Mouse (Mus musculus) ES-E14 (cell line): ENCODE data around the gene Pde4d.

Experiments
- CHD2 ChIP-seq: IDR thresholded peaks from 2 replicates; pipeline ENCODE4 v1.6.1; 2014; ENCODE audit warnings: mild to moderate bottlenecking, low read depth, low read length, inconsistent platforms
- MAFK ChIP-seq: IDR thresholded peaks from 2 replicates; pipeline ENCODE4 v1.6.1; 2014; ENCODE audit warnings: mild to moderate bottlenecking, low read depth, low read length, inconsistent platforms; ENCODE audit not compliant: insufficient read depth
- ZC3H11A ChIP-seq: IDR thresholded peaks from 2 replicates; pipeline ENCODE4 v1.6.1; 2012; ENCODE audit warnings: low read depth, mild to moderate bottlenecking, inconsistent platforms, low read length, borderline replicate concordance
- ZNF384 ChIP-seq: IDR thresholded peaks from 2 replicates; pipeline ENCODE4 v1.6.1; 2012; ENCODE audit warnings: low read depth, low read length, inconsistent platforms

GRCm38 (mm10) chr13:108603502-108603901, 153.8 kb downstream of the Pde4d start:
- TF ChIP-seq CHD2 (no peak), ZNF384 (no peak), ZC3H11A (no peak), MAFK (no peak)
